Mouse (Mus musculus): ENCODE measurements around the gene Akap3.

DNA sequence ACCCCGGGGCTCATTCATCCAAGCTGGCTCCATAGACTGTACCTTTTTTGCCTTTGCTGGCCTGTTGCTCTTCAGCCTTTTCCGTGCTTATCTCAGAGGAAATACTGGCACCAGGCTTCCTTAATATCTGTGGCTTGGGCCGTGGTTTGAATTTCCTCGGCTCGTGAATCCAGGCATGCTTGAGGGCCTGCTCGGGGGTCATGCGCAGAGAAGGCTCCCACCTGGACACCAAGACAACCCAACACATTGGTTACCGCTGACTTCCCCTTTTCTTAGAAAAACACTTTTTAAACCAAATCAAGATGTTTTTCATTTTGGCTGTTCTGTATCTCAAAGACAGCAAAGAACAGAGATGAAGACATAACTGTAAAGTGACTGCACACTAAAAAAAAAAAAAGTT, 24.2 kb downstream of the Akap3 start:
- TF ChIP-seq CHD2 (IDR thresholded peaks at IDR 0.05; ENCODE audit: low read depth, low read length) (no peak), HCFC1 (IDR thresholded peaks at IDR 0.05; ENCODE audit: borderline replicate concordance, insufficient read depth, low read length) (no peak), ZC3H11A (IDR thresholded peaks at IDR 0.05; ENCODE audit: borderline replicate concordance, low read depth, low read length) (no peak)

All from ES-E14 (cell line).